Mouse (Mus musculus) kidney, adult 9 months (tissue): ENCODE measurements around the gene Aunip.
A peak's percentile ranks its signal among the peaks of the same experiment; 100 is the strongest.

Source experiments
- DNase-seq: peaks from one replicate; pipeline ENCODE4 v3.0.0; 2022

The Aunip gene

GRCm38 (mm10) chr4:134510845-134511411 is at the start of gene Aunip:
Aunip (plus strand) TSS chr4:134510999.
- peak; percentile 92 for DNase-seq

GRCm38 (mm10) chr4:134461252-134461651 is 49.5 kb upstream of the Aunip start:
- DNase-seq: no peak

- no peak for DNase-seq
These were observed 45.0 kb upstream of the Aunip start for GRCm38 (mm10) chr4:134465789-134466188.

- DNase-seq: no peak
These were observed 44.2 kb upstream of the Aunip start for GRCm38 (mm10) chr4:134466381-134467262.

GRCm38 (mm10) chr4:134467435-134468214 is 43.2 kb upstream of the Aunip start:
- DNase-seq: no peak

GRCm38 (mm10) chr4:134468215-134468575 is 42.6 kb upstream of the Aunip start, which contains the start of gene Stmn1:
Stmn1 (plus strand) TSS chr4:134468320.
- peak; percentile 95 for DNase-seq

- DNase-seq: peak; percentile 93
These were observed 42.1 kb upstream of the Aunip start for GRCm38 (mm10) chr4:134468578-134469266.

- no peak for DNase-seq
These were observed 41.4 kb upstream of the Aunip start for GRCm38 (mm10) chr4:134469341-134469796.

- DNase-seq: no peak
These were observed 40.8 kb upstream of the Aunip start for GRCm38 (mm10) chr4:134469985-134470384.

GRCm38 (mm10) chr4:134471469-134471868 is 39.3 kb upstream of the Aunip start:
- DNase-seq: no peak

- no peak for DNase-seq
These were observed 37.0 kb upstream of the Aunip start for GRCm38 (mm10) chr4:134473764-134474163.

- DNase-seq: no peak
These were observed 36.6 kb upstream of the Aunip start for GRCm38 (mm10) chr4:134474240-134474639.

- DNase-seq: no peak
These were observed 33.9 kb upstream of the Aunip start for GRCm38 (mm10) chr4:134476899-134477298.

- peak; percentile 93 for DNase-seq
These were observed 32.8 kb upstream of the Aunip start for GRCm38 (mm10) chr4:134478031-134478430.

GRCm38 (mm10) chr4:134479839-134480238 is 31.0 kb upstream of the Aunip start:
- no peak for DNase-seq

GRCm38 (mm10) chr4:134480864-134481263 is 29.9 kb upstream of the Aunip start:
- DNase-seq: peak; percentile 83

- no peak for DNase-seq
These were observed 29.5 kb upstream of the Aunip start for GRCm38 (mm10) chr4:134481270-134481669.

- no peak for DNase-seq
These were observed 28.4 kb upstream of the Aunip start for GRCm38 (mm10) chr4:134482442-134482841.

GRCm38 (mm10) chr4:134483078-134483688 is 27.6 kb upstream of the Aunip start:
- no peak for DNase-seq

- DNase-seq: no peak
These were observed 27.1 kb upstream of the Aunip start for GRCm38 (mm10) chr4:134483696-134484095.

GRCm38 (mm10) chr4:134484231-134484630 is 26.6 kb upstream of the Aunip start:
- DNase-seq: no peak
